Mouse (Mus musculus): ENCODE measurements around the gene Spaca6.

Gene Spaca6

GRCm38 (mm10) chr17:17845187-17846027, 18.4 kb downstream of the Spaca6 start:
- peak; percentile 26 for DNase-seq

GRCm38 (mm10) chr17:17848988-17849387, 22.0 kb downstream of the Spaca6 start:
- DNase-seq: no peak

DNA sequence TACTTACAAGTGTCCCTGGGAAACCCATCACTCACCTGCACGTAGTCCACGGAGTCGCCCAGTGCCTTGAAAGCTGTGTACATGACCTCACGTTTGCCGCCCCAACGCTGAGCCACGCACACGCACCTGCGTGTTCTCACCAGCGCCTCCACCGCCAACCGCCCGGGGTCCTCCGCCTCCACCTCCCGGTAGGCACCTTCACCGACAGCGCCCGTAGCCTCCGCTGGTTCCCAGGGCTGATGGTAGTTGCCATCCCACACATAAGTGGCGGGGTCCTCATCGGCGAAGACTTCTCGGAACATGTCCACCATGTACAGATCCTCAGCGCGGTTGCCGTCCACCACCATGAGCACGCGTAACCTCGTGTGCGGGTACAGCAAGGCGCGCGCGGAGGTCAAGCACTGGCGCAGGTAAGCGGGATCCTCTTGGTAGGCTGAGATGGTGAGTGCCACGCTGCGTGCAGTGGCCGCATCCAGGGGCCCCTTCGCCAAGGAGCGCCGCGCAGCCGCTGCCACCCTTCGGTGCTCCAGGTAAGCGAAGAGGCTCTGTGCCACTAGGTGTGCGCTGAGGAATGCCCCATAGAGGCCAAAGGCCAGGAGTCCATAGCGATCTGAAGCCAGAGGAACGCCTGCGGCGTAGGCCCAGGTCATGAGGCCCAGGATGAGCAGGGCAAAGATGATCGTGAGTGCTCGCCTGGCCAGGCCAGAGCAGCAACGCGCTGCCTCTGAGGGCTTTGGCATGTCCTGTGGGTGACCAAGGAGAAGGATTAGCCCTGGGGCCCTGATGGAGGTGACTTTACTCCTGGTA, 23.2 kb downstream of the Spaca6 start:
- DNase-seq: no peak

GRCm38 (mm10) chr17:17855064-17855838, 28.3 kb downstream of the Spaca6 start, which contains the start of gene Has1:
Gene Has1 (minus strand): TSS chr17:17855205.
- no peak for DNase-seq

GRCm38 (mm10) chr17:17856612-17857011, 29.7 kb downstream of the Spaca6 start:
- DNase-seq: no peak

DNA sequence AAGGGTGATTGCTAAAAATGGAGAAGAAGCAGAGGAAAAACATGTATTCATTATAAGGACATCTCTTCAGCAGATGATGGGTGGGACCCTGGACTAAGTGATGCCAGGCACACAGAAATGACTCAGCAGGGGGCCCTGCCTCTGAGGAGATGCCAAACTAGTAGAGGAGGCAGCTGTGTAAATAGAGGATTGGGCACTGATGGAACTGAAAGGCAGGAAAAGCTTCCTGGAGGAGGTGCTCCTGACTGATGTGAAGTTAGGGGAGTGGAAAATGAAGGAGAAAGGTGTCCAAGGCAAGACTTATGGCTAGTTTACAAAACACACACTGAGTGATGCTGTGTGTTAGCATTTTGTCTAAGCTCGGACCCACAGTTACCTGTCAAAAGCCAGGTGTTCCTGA, 30.5 kb downstream of the Spaca6 start:
- no peak for DNase-seq

DNA sequence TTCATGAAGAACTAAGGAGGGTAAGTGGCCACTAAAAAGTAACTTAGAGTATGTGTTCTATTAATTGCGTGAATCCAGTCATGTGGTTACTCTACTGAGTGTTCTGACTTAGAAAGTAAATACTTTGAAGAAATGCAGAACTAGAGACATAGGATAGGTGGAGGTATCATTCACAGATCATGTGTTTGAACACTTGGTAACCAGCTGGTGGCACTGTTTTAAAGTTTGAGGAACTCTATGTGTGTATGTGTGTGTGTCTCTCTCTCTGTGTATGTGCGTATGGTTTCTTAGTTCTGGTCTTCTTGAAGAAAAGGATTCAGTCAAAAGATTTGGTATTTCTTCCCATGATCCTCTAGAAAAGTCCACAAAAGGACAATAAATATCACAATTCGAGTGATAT, 33.2 kb downstream of the Spaca6 start:
- DNase-seq: no peak

DNA sequence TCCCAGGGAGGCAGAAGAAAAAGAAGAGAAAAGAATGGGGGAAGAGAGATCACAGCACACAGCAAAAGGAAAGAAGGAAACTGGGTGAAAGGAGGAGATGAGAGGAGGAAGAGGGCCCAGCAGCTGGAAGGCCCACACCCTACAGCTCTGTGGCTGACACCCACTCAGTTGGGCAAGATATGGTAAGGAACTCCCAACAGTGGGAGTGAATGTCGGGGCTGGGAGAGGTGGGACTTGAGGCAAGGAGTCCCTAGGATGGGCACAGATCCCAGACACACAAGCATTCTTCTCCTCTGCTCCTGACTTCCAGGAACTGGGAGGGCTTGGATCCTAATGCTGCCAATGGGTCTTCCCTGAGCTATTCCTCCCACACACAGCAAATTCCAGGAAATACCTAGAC, 35.4 kb downstream of the Spaca6 start:
- DNase-seq: no peak

GRCm38 (mm10) chr17:17865168-17865567, 38.2 kb downstream of the Spaca6 start:
- DNase-seq: no peak

DNA sequence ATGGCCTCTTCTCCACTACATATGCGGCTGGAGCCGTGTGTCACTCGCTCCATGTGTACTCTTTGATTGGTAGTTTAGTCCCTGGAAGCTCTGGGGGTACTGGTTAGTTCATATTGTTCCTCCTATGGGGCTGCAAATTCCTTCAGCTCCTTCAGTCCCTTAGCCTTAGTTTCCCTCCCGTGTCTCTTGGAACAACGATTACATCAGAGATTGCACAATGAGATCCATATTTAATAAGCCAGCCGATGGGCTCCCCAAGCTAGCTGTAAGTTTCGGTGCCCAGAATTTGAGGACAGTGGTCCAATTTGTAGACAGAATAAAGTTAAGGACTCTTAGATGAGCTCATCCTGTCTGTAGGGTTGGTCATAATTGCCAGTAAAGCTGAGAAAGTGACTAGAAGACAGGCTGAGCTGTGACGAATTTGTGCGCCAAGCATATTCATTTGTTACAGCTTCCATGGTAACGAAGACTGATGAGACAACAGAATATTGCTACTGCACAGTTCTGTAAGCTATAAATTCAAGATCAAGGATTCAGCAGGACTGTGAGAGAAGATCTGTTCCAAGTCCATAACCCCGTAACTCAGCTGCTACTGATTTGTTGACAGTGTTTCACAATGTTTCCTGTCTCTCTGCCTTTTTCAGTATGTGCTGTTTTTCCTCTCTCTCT, 40.0 kb downstream of the Spaca6 start:
- DNase-seq: no peak

GRCm38 (mm10) chr17:17870892-17871550, 44.1 kb downstream of the Spaca6 start:
- no peak for DNase-seq

- no peak for DNase-seq
Measured at GRCm38 (mm10) chr17:17871697-17872096, 44.7 kb downstream of the Spaca6 start.

DNA sequence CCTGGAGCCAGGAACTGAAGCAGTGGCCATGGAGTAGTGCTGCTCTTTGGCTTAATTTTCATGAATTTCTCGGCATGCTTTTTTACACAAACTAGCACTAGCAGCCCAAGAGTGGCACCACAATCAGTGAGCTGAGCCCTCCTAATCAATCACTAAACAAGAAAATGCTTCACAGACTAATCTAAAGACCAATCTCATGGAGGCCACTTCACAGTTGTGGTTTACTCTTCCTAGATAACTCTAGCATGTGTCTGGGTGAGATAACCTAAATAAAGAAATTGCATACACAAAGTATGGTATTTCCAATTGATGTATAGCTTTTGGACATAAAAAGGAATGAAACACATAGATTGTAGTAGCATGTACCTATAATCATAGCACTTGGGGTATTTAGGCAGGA, 52.4 kb downstream of the Spaca6 start:
- DNase-seq: no peak

GRCm38 (mm10) chr17:17882672-17883071, 55.7 kb downstream of the Spaca6 start:
- no peak for DNase-seq

DNA sequence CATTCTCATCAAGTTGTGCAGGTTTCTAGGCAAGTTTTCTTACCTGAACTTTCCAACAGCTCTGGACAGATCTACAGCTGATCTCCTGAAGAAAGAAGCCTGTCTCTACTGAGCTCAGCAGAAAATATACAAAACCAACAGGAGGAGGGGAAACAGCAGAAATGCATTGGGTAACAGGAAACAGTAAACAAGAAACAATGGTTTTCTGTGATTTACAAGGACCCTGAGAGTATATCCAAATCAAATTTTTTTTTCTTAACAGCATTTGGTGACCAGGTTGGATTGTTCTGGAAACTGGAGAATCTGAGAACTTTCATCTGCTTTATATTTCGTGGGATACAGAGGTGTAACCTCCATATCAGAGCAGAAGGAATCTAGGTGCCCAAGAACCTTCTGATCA, 56.9 kb downstream of the Spaca6 start, which contains the start of gene Fpr1:
TSS of gene Fpr1 (minus strand) at position 101 of the 400 bp plus-strand sequence.
- DNase-seq: no peak

DNA sequence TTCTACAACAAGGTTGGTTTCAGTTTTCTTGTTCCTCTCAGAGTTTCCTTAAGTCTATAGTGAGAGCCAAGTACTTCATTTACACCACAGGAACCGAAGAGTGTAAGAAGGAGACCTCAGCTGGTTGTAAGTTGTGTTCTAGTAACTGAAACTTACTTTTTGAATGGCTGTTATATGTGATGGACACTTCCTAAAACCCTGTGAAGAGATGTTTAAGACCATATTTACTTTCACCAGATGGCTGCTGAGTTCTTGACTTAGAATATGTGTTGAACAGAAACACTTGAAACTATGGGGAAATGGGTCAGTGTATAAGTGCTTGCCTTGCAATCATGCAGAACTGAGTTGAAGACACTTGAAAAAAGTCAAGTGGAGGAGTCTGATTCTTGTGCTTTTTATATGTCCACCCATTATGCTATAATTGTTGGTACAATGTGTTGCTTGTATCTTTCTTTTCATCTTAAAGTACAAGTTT, 60.9 kb downstream of the Spaca6 start, which contains the start of the genes Fpr2 and Fpr3:
TSS of gene Fpr2 (plus strand) at position 51 of the 475 bp plus-strand sequence.
TSS of gene Fpr3 (plus strand) at position 79 of the 475 bp plus-strand sequence.
- DNase-seq: no peak

- DNase-seq: no peak
Measured at GRCm38 (mm10) chr17:17889732-17890425, 62.9 kb downstream of the Spaca6 start.

All from retina, postnatal 1 day (tissue).